Mouse (Mus musculus): ENCODE measurements around the gene Afap1.

The Afap1 gene

DNA sequence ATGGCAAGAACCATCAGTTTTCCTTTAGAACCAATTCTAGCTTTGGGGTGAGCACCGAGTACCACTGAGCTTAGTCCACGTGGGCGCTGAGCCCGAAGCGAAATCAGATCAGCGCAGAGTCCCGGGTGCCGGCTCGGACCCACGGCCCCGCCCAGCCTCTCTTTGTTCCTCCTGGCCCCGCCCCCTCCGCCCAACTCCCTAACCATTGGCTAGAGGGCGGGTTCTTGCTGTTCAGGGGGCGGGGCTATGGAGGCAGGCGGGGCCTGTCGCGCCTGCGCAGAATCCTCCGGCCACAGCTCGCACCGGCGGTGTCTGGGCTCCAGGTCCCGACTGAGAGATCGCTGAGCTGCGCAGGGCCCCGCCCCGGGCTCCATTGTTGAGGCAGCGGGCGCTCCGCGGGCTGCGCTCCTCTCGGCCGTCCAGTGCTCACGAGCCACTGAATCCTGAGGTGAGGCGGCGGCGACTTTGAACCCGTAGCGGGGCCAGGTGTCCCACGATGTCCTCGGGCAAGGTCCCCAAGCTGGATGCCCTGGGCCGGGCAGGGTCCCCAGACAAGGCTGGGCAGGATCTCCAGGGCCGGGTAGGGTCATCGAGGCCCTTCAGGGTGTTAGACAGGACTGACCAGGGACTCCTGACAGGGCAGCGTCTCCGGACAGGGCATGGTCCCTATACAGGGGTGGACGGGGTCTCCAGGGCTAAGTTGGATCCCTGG is at the start of gene Afap1:
Gene Afap1, plus strand, starts transcription at position 227 of the 712 bp plus-strand sequence.
- DNase-seq (ENCODE audit: low read depth), result peak; percentile 91

- DNase-seq (ENCODE audit: low read depth), result no peak
Measured at GRCm38 (mm10) chr5:35851485-35851884, 41.6 kb upstream of the Afap1 start.

GRCm38 (mm10) chr5:35853463-35853862 is 39.7 kb upstream of the Afap1 start:
- no peak for DNase-seq (ENCODE audit: low read depth)

DNA sequence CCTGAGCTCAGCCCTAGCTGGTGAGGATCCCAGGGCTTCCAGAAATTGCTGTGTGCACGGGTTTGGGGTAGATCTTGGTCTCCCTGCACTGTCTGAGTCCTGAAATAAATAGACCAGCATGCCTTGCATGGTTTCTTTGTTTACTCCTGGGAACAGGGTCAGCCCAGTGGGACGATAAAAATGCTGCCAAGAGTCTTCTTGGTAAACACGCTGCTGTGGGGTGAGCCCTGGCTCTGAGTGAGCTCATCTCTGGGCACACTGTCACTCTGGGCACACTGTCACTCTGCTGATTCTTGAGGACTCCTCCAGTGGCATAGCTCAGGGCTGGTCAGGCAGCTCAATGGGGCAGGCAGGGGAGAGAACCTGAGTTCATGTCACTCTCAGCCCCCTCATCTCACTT is 36.9 kb upstream of the Afap1 start:
- no peak for DNase-seq (ENCODE audit: low read depth)

DNA sequence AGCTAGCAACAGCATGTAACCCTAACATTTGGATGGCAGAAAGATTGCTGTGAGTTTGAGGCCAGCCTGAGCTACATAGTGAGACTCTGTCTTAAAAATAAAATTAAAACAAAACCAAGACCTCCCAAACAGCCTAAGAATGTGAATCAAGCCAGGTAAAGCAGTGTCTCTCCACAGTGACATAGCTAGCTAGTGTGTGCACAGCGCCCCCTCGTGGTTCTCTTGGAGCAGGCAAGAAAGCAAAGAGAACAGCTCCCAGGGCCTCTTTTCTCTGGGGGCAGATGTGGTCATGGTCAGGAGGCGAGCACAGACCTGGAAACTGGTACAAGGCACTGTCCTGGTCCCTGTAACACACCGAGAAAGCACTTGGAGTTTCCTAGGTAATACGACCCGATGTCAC is 35.0 kb upstream of the Afap1 start:
- DNase-seq (ENCODE audit: low read depth), result peak; percentile 42

- no peak for DNase-seq (ENCODE audit: low read depth)
Measured at GRCm38 (mm10) chr5:35861456-35861855, 31.7 kb upstream of the Afap1 start.

GRCm38 (mm10) chr5:35869973-35870372 is 23.1 kb upstream of the Afap1 start:
- no peak for DNase-seq (ENCODE audit: low read depth)

DNA sequence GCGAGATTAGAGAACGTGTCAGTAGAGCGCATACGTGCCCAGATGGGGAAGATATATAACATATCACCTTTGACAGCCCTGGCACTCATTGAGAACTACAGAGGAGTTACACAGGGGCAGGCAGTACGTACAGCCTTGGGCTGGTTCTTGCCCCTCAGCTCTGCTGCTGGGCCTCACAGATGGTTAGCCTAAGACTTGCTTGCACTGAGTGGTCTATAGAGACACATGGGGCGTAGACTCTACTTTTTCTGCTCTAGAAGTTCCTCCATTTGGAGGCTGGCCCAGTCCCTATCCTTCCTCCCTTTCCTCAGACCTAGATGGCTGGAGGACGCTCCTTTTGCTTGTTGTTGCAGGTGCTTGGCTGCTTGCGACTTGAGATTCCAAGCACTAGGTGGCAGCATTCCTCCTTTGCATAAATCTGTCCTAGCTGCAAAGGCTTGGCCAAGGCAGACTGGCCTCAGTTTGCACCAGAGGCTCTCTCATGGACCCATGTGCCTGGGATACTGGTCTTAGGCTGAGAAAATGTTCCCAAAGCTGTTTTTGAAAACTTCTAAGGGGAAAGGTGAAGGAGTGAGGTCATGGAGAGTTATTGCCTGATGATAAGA is 22.6 kb upstream of the Afap1 start:
- DNase-seq (ENCODE audit: low read depth), result peak; percentile 35

- no peak for DNase-seq (ENCODE audit: low read depth)
Measured at GRCm38 (mm10) chr5:35873382-35873781, 19.7 kb upstream of the Afap1 start.

DNA sequence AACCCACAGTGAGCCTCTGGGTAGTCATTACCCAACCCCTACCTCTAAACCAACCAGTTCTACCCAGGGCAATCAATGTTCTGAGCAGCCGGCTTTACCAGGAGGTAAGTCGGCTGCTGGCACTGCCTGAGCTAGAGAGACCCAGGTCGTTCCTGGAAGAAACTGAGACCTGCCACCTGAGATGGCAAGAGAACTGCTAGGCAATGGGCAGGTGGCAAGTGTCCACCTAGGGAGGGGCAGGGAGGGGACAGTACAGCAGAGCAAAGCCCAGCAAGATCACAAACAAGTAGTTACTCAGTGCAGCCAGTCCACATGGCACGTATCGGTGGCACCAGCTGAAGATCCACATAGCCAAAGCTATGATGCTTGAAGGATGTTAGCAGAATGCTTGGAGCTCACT is 16.9 kb upstream of the Afap1 start:
- no peak for DNase-seq (ENCODE audit: low read depth)

GRCm38 (mm10) chr5:35879199-35879598 is 13.9 kb upstream of the Afap1 start:
- no peak for DNase-seq (ENCODE audit: low read depth)

DNA sequence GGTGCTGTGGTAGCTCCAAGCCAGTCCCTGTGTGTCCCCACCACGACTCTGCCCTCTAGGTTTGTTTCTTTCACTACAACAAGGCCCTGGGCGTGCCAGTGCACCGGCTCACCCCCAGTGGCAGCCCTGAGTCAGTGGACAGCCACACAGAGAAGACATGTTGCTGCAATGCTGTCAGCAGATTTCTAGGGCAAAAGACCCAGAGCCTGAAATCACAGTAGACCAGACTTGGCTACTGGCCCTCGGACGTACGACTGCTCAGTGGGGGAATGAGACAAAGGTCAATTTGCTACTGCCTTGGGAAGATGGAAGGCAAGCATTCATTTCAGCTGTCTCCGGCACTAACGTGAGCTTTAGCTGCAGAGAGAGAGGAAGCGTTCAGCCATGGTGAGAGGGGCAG is 10.7 kb upstream of the Afap1 start:
- DNase-seq (ENCODE audit: low read depth), result no peak

DNA sequence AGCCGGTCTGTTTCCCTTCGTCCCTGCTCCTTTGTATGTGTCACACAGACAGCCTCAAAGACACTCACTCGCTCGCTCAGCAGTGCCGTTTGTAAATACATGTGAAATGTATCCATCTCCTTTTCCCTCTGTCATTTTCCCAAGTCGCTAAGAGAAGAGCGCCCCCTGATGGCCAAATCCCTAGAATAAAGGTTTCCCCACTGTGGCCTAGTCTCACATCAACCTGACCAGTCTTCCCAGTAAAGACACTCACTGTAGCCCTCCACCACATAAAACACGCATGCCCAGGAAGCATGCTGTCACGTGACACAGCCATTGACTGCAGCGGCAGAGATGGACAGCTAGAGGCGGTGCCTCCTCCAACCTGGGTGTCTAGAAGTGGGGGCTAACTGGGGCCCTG is 8.9 kb upstream of the Afap1 start:
- DNase-seq (ENCODE audit: low read depth), result no peak

DNA sequence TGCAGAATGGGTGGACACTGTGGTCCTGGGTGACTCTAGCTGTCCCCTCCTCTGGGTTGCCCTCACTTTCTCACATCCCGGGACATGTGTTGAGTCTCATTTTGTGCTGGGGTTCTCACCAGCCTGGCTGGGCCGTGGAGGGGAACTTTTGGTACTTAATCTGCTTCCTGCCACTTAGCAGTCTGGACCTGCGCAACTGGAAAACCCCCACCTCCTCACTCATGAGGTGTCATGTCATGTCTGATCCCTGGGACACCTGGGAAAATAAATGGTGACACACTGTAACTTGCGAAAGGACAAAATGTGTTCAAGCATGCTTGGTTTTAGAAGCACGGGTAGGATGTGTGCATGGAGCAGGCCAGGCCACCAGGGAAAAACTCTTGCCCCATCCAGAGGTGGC is 8.4 kb upstream of the Afap1 start:
- DNase-seq (ENCODE audit: low read depth), result no peak

- DNase-seq (ENCODE audit: low read depth), result no peak
Measured at GRCm38 (mm10) chr5:35888959-35889358, 4.2 kb upstream of the Afap1 start.

DNA sequence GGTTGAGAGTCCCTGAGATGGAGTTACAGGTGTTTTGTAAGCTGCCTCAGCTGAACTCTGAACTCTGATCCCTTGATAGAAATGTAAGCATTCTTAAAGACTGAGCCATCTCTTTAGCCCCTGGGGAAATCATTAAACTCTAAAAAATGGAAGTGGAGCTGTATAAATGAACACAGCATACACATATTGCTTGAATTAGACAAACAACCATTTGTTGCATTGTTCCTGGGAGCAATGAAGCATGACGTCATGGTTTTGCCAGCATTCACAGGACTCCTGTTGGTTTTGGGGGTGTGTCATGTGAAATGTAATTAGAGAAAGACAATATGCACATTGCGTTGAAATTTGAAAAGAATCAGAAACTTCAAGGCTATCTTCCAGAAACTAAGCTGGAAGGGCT is 3.5 kb upstream of the Afap1 start:
- DNase-seq (ENCODE audit: low read depth), result no peak

- DNase-seq (ENCODE audit: low read depth), result no peak
Measured at GRCm38 (mm10) chr5:35890985-35891730, 2.0 kb upstream of the Afap1 start.

GRCm38 (mm10) chr5:35892363-35892762 is 756 bp upstream of the Afap1 start:
- DNase-seq (ENCODE audit: low read depth), result no peak

- DNase-seq (ENCODE audit: low read depth), result no peak
Measured at GRCm38 (mm10) chr5:35893805-35894260, 714 bp downstream of the Afap1 start.

- no peak for DNase-seq (ENCODE audit: low read depth)
Measured at GRCm38 (mm10) chr5:35894295-35895047, 1.4 kb downstream of the Afap1 start.

DNA sequence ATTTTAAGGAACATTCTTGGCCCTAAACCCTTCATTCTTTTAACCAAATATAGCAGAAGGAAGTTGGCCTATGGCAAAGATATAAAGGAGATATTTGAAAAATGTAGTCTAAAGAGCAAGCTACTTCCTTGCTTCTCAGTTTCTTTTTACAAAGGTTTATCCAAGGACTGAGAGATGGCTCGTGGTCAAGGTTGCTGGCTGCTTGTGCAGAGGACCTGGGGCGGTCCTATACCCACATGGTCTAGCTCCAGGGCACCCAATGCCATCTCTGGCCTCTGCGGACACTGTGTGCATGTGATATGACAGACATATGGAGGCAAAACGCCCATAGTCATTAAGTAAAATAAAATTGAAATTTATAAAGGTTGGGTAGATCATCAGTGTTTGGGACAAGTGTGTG is 2.8 kb downstream of the Afap1 start:
- no peak for DNase-seq (ENCODE audit: low read depth)

DNA sequence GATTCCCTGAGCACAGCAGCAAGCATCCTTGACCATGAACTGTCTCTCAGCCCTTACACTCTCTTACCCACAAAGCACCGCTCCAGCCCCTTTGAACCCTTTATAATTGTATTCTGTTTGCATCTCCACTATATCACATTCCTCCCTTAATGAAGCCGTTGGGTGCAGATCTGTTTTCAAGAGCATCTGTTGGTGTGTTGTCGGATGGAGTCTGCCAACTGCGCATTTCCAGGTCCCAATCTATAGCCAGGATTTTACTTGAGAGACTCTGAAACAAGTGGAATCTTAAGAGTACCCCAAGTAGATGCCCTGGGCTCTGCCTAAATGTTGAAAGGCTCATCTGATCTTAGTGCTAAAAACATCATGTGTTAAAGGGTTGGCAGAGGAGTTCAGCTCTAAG is 3.4 kb downstream of the Afap1 start:
- no peak for DNase-seq (ENCODE audit: low read depth)
